Mouse (Mus musculus): Measurements from ENCODE around the gene Vangl1. TPM values are rescaled to one million over a fixed set of nuclear protein-coding genes. Genes with fewer than 3 reads are reported as not detected.

Gene Vangl1
- total and polyA plus RNA-seq, 3 experiments, result not detected

GRCm38 (mm10) chr3:102249401-102249991 lies 45.0 kb upstream of the Vangl1 start (continued):
- no peak for TF ChIP-seq RCOR1 (conservative IDR thresholded peaks at IDR 0.05; ENCODE audit: low read depth, low read length)
- peak; percentile 68 to 70 for TF ChIP-seq CTCF (conservative IDR thresholded peaks at IDR 0.05 in 1 of 2, IDR thresholded peaks at IDR 0.05 in 1 of 2; ENCODE audit: low read depth in 2 of 2, low read length in 2 of 2)
- no peak for TF ChIP-seq JUND (conservative IDR thresholded peaks at IDR 0.05; ENCODE audit: low read depth, low read length)
- no peak for TF ChIP-seq MAX (IDR thresholded peaks at IDR 0.05; ENCODE audit: low read length)
- no peak for TF ChIP-seq USF1 (IDR thresholded peaks at IDR 0.05; ENCODE audit: low read depth, low read length)
- TF ChIP-seq MXI1 (IDR thresholded peaks at IDR 0.05; ENCODE audit: low read depth, low read length), result no peak
- TF ChIP-seq SIN3A (IDR thresholded peaks at IDR 0.05; ENCODE audit: low read length), result no peak
- TF ChIP-seq E2F4 (IDR thresholded peaks at IDR 0.05; ENCODE audit: insufficient replicate concordance, low read depth, low read length), result no peak
- TF ChIP-seq RAD21 (IDR thresholded peaks at IDR 0.05; ENCODE audit: low read depth, low read length), result peak; percentile 70
- TF ChIP-seq MAZ (IDR thresholded peaks at IDR 0.05; ENCODE audit: low read depth, low read length), result no peak

GRCm38 (mm10) chr3:102244601-102245000 lies 40.1 kb upstream of the Vangl1 start:
- H3K9ac ChIP-seq (ENCODE audit: insufficient read depth, low read depth), result no peak overlapping the region
- H3K79me2 ChIP-seq (replicated peaks; ENCODE audit: control insufficient read depth, extremely low read depth, insufficient read depth, poor library complexity, severe bottlenecking), result no peaks in the 10 kb centered on the region
- peaks cover 0 to 2% of the 10 kb centered on the region in 2 experiments; a peak in 1 of 4 replicates for H3K4me1 ChIP-seq (ENCODE audit: control insufficient read depth in 1 of 2, insufficient read depth in 2 of 2)
- no peak for DNase-seq (ENCODE audit: extremely low read depth)
- no peak overlapping the region for H3K27ac ChIP-seq (ENCODE audit: insufficient read depth, low read depth)
- no peak for TF ChIP-seq MYC (IDR thresholded peaks at IDR 0.05; ENCODE audit: low read depth, low read length)
- no peak for TF ChIP-seq POLR2AphosphoS2 (IDR thresholded peaks at IDR 0.05; ENCODE audit: low read depth, low read length)
- no peak for TF ChIP-seq E2F4 (IDR thresholded peaks at IDR 0.05; ENCODE audit: insufficient replicate concordance, low read depth, low read length)
- no peak overlapping the region for H3K4me3 ChIP-seq (replicated peaks in 1 of 3; ENCODE audit: low read depth in 2 of 3, low read length in 2 of 3, poor library complexity in 1 of 3)
- dilution Hi-C loops (cut with MboI; ENCODE audit: extremely low pct_ligation_motif_present, extremely low pct_unique_long_range_greater_than_20kb, low sequenced_read_pairs), result no loop called here
- H3K36me3 ChIP-seq (replicated peaks in 1 of 2; ENCODE audit: control insufficient read depth in 1 of 2, insufficient read depth in 1 of 2, low read length in 1 of 2), result no peaks in the 10 kb centered on the region
- H3K27me3 ChIP-seq (replicated peaks), result no peaks in the 10 kb centered on the region
- no peak overlapping the region for H3K4me2 ChIP-seq (ENCODE audit: insufficient read depth, low read depth, poor library complexity, severe bottlenecking)
- in situ Hi-C loops (cut with MboI; ENCODE audit: low pct_ligation_motif_present, low pct_unique_long_range_greater_than_20kb, low sequenced_read_pairs), result no loop called here
- H3K9me3 ChIP-seq (replicated peaks; ENCODE audit: low read length), result no peaks in the 10 kb centered on the region

GRCm38 (mm10) chr3:102242854-102243253 lies 38.4 kb upstream of the Vangl1 start:
- H3K9ac ChIP-seq (ENCODE audit: insufficient read depth, low read depth), result no peak overlapping the region
- dilution Hi-C loops (cut with MboI; ENCODE audit: extremely low pct_ligation_motif_present, extremely low pct_unique_long_range_greater_than_20kb, low sequenced_read_pairs) (no loop called here), in situ Hi-C loops (cut with MboI; ENCODE audit: low pct_ligation_motif_present, low pct_unique_long_range_greater_than_20kb, low sequenced_read_pairs) (no loop called here)
- H3K27ac ChIP-seq (ENCODE audit: insufficient read depth, low read depth), result no peak overlapping the region
- peak; percentile 16 for DNase-seq (ENCODE audit: extremely low read depth)
- no peaks in the 10 kb centered on the region for H3K79me2 ChIP-seq (replicated peaks; ENCODE audit: control insufficient read depth, extremely low read depth, insufficient read depth, poor library complexity, severe bottlenecking)
- H3K27me3 ChIP-seq (replicated peaks), result no peaks in the 10 kb centered on the region
- H3K9me3 ChIP-seq (replicated peaks; ENCODE audit: low read length), result peaks cover 2% of the 10 kb centered on the region
- no peaks in the 10 kb centered on the region for H3K36me3 ChIP-seq (replicated peaks in 1 of 2; ENCODE audit: control insufficient read depth in 1 of 2, insufficient read depth in 1 of 2, low read length in 1 of 2)
- H3K4me3 ChIP-seq (replicated peaks in 1 of 3; ENCODE audit: low read depth in 2 of 3, low read length in 2 of 3, poor library complexity in 1 of 3), result no peak overlapping the region
- TF ChIP-seq PAX5 (IDR thresholded peaks at IDR 0.05; ENCODE audit: low read length), result no peak
- TF ChIP-seq CTCF (conservative IDR thresholded peaks at IDR 0.05 in 1 of 2, IDR thresholded peaks at IDR 0.05 in 1 of 2; ENCODE audit: low read depth in 2 of 2, low read length in 2 of 2), result peak in 1 of 2 experiments; percentile 48; a peak in 2 of 4 replicates
- no peak for TF ChIP-seq HCFC1 (IDR thresholded peaks at IDR 0.05; ENCODE audit: low read depth, low read length)
- TF ChIP-seq SMC3 (IDR thresholded peaks at IDR 0.05; ENCODE audit: low read depth, low read length), result peak; percentile 51
- no peak for TF ChIP-seq POLR2AphosphoS2 (IDR thresholded peaks at IDR 0.05; ENCODE audit: low read depth, low read length)
- TF ChIP-seq MAFK (IDR thresholded peaks at IDR 0.05; ENCODE audit: insufficient replicate concordance, low read length), result no peak
- TF ChIP-seq RAD21 (IDR thresholded peaks at IDR 0.05; ENCODE audit: low read depth, low read length), result peak; percentile 58
- no peak overlapping the region for H3K4me2 ChIP-seq (ENCODE audit: insufficient read depth, low read depth, poor library complexity, severe bottlenecking)
- H3K4me1 ChIP-seq (ENCODE audit: control insufficient read depth in 1 of 2, insufficient read depth in 2 of 2), result no peaks in the 10 kb centered on the region

All from CH12.LX (cell line).